Mouse (Mus musculus) myocyte (in vitro differentiated cells): ENCODE measurements at regions not wholly inside any gene's neighbourhood (a gene's known extent, or its start where the extent isn't known, plus 50 kb on each side); places are given as distances from the start of the nearest gene placed in this dataset.

Experiments
- MAX ChIP-seq: IDR thresholded peaks from one replicate; pipeline ENCODE4 v1.6.1; 2011; ENCODE audit warnings: low read depth, mild to moderate bottlenecking, control low read depth
- MYOG ChIP-seq, 3 experiments: IDR thresholded peaks; one replicate each; pipeline ENCODE4 v1.6.1; 2011; ENCODE audit warnings: control low read depth in 2 of 3, low read depth in 2 of 3, mild to moderate bottlenecking in 2 of 3; ENCODE audit not compliant: insufficient read length in 2 of 3, control insufficient read depth in 1 of 3, insufficient read depth in 1 of 3
- POLR2A ChIP-seq: IDR thresholded peaks from one replicate; pipeline ENCODE4 v1.6.1; 2011; ENCODE audit warnings: low read depth, mild to moderate bottlenecking, control low read depth, moderate library complexity; ENCODE audit not compliant: insufficient read length
- POLR2AphosphoS2 ChIP-seq: IDR thresholded peaks from one replicate; pipeline ENCODE4 v1.6.1; 2011; ENCODE audit warnings: low read depth, control low read depth; ENCODE audit not compliant: insufficient read length
- TCF12 ChIP-seq: IDR thresholded peaks from one replicate; pipeline ENCODE4 v1.6.1; 2011; ENCODE audit warnings: mild to moderate bottlenecking, control low read depth; ENCODE audit not compliant: poor library complexity, insufficient read depth, severe bottlenecking
- USF1 ChIP-seq: IDR thresholded peaks from one replicate; pipeline ENCODE4 v1.6.1; 2011; ENCODE audit warnings: low read depth, mild to moderate bottlenecking, control low read depth, moderate library complexity

- TF ChIP-seq MYOG (IDR thresholded peaks at IDR 0.05; ENCODE audit: control insufficient read depth in 1 of 3, insufficient read depth in 1 of 3, insufficient read length in 2 of 3, low read depth in 2 of 3) (no peak), POLR2A (no peak), TCF12 (no peak), MAX (no peak), USF1 (no peak), POLR2AphosphoS2 (no peak)
Measured at GRCm38 (mm10) chr2:159448976-159449375, 654.4 kb downstream of the Dhx35 start.
